Mouse (Mus musculus) small intestine, adult 2 months (tissue): ENCODE data around the gene Vsnl1.

Experiments used
- CTCF ChIP-seq: fragments of 200-500 bp; IDR thresholded peaks from 2 replicates; pipeline ENCODE4 v1.5.1; 2012; ENCODE audit warnings: low read depth, mild to moderate bottlenecking, control low read depth, inconsistent platforms, low read length, moderate library complexity, mixed read lengths; ENCODE audit not compliant: insufficient replicate concordance, insufficient read length; ENCODE audit errors: extremely low read depth
- POLR2A ChIP-seq: fragments of 200-500 bp; IDR thresholded peaks from 2 replicates; pipeline ENCODE4 v1.6.1; 2012; ENCODE audit warnings: low read depth, mild to moderate bottlenecking, control low read depth, inconsistent platforms, low read length, moderate library complexity

DNA sequence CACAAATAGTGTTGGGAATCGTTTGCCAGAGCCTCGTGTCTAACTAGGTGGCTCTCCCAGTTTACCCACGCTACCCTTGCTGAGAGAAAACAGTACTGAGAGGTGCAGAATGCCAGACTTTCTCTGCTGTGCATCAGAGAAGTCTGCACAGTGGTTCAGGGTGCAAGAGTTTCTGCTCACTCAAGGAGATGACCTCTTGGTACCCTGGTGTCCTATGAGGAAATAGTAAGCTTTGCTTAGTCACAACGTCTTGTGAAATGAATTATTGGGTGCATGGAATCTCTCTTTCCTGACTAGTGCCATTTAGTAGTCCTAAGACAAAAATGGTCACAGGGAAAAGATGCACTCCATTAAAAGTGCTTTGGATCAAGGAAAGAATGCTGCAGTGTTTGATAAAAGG lies 111.9 kb downstream of the Vsnl1 start:
- TF ChIP-seq POLR2A (no peak), CTCF (no peak)
